Mouse (Mus musculus): ENCODE data around the gene Pde11a. TPM values are rescaled to one million over a fixed set of nuclear protein-coding genes. Genes with fewer than 3 reads are reported as not detected.

Gene Pde11a
- total RNA-seq, 2 experiments from 2014 or later, result 8.0 to 8.5 TPM

DNA sequence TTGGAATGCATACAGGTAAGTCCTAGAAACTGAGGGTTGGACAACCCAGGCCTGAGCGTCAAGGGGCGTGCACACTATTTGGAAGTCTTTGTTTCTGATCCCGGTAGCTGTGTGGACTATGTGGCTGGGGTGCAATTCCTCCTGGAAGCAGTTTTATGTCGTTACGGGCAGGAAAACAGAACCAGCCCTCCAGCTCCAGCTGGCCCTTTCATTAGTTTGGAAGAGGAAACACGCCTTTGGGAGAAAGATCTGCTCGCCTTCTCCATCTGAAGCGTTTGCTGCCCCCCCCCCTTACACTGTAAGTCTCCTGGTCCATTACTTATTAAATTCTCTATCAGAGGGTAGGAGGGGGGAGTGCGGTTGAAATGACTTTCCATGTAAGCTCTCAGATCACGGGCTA is 279.0 kb downstream of the Pde11a start:
- DNase-seq (ENCODE audit: low spot score in 2 of 2), result no peak

DNA sequence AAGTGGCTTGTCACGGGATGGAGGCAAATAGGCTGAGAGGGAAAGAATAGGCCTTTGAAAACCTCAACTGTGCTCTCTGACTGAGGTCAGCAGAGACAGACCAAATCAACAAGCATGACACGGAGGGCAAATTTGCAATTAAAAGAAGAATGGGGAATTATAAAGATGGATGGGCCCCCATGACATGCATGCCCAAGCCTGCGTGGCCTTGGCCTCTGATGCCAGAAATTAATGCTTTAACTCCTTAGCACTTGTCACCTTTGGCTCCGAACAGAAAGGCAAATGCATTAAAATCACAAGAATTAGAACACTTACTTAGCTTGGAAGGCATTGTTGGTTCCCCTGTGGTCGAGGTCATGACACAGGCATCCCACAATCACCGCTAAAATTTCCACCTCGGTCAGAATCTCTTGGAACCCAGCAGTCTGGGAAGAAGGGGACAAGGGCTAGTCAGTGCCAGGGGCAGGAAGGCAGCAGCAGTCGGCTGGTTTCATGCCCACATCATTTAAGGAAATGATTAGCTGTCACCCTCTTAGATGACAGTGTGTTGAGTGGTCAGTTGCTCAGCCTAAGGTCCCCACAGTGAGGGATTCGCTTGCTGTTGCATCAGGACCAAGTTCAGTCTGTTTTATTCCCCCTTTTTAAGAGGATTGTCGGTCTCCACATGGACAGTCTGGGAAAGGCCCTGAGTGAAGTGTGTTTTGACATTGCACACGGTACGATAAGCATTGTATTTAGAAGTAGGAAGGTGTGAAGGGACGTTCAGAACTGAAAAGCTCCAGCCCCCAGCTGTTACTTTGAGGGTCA is 279.7 kb downstream of the Pde11a start:
- no peak for DNase-seq (ENCODE audit: low spot score in 2 of 2)

DNA sequence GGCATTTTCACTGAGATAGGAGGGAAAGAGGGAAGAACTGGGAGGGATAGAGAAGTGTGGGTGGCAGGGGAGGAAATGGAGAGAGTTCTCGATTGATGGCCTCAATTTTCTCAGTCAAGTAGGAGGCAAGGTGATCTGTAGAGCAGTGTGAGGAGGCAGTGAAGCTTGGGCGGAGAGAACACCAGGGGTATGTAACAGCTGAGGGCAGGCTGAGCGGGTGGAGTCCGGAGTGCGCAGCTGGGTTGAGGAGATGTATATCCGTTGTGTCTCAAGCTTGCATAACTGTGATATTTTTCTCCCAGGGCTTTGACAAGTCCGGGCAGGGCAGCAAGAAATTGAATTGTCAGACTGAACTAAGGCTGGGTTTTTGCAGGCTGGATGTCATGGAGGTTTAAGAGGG is 281.0 kb downstream of the Pde11a start:
- no peak for DNase-seq (ENCODE audit: low spot score in 2 of 2)

DNA sequence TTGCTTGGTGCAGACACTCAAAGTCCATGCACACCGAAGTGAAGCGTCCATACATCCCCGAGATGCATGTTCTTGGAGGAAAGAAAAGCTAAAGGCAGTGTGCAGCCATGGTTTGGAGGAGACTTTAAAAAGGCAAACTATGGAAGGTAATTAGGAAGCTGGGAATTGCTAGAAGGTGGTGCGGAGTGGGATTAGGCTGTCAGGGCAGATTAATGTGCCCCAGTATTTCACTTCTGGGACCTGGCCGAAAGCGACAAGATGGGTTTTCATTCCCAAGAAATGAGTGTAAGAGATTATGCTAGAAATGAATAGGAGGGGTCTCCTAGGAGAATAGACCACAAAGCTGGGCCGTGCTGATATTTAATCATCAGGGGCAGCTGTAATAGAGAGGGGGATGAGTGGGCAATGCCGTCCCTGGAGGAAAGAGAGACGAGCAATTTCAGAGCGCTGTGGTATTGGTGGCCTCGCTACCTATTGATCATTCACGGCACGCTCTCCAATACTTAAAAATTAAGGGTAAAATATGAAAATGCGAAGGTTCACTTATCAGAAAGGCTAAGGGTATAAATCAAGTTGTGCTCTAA is 284.7 kb downstream of the Pde11a start:
- no peak for DNase-seq (ENCODE audit: low spot score in 2 of 2)

DNA sequence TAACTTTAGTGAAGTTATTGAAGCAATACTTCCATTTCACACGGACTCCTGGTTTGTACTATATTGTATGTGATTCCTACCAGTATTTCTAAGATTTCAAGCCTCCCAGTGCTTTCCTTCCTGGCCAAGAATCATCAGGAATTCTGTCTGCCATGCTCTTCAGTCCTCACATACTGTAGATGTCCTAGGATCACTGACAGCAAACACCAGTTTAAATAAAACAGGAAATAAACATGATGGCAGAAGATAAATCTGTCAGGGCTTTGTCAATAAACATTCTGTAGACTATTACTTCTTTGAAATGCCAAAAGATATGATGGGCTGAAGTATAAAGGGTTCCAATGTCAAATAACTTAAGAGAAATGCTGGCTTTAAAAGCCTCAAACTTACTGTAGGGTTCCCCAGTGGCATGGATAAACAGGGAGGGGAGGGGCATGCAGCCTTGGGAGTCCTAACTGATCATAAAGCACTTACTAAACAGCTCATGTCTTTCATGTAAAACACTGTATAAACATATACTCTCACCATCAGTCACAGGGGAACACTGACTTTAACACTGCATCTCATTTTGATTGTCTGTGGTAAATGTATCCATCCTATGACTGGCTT is 285.6 kb downstream of the Pde11a start:
- DNase-seq (ENCODE audit: low spot score in 2 of 2), result no peak

DNA sequence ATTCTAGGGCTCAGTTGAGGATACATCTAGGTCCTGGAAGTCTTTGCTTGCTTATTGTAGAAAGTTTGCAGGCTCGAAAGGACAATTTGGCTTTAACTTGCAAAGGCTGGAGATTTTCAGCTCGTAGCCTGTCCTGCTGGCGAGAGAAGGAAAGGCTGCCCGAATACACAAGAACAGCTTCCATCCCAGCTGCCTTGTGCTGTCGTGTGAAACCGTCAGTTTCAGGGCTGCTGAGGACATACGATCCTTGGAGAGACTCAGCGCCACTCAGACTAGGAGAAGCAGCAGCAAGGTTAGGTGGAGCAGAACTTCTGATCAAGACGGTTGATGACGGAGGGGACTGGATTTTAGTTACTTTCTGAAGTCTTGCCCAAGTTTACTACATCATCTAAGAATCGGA is 287.2 kb downstream of the Pde11a start:
- DNase-seq (ENCODE audit: low spot score in 2 of 2), result no peak

DNA sequence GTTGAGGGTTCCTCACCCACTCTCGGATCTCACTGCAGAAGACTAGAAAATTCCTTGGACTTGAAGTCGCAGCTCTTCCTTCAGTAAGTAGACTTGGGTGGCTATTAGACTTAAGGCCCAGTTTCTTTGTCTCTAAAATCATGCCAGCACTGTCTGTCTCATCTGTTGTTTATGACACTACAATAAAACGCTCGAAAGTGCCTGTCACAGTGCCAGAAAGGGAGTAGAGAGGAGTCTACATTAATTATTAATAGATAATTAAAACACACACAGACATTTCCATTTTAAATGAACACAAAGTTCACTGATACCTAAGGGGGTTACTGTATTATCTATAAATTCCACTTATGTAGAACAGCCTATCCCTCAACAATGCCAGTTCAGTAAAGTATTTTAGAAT is 287.7 kb downstream of the Pde11a start:
- no peak for DNase-seq (ENCODE audit: low spot score in 2 of 2)

DNA sequence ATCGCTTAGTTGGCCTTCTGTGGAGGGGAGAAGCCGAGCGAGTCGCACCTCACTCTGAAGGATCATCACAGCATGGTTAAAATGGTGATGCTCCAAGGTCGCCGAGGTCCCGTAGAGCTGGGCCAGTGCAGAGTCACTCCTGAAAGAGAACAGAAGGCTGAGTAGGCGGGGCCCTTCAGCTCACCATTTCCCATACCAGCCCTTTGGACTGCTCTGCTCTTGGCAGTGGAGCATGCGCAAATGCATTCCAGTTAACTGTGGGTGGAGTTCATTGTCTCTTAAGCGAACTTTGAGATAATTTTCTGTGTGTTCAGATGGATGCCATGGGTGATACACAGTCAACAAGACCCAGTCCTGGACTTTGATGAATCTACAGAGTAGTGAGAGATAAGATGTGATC is 288.5 kb downstream of the Pde11a start:
- no peak for DNase-seq (ENCODE audit: low spot score in 2 of 2)

DNA sequence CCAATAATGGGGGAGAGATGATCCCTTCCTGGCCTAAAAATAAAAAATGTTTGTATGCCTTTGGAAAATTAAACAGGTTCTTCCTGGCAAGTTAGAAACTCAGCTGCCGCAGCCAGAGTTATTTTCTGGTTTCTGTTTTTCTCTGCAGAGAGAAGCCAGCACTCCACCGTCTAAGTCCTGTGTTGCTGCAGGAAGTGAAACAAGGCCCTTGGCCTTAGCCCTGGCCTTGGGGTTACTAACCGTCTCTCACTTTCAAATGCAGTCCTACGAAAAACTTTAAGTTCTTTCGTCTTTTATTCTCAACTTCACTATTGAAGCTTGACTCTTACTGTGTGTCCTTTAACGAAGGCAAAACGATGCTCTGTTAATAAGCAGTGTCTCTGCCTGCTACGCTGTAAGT is 289.0 kb downstream of the Pde11a start:
- DNase-seq (ENCODE audit: low spot score in 2 of 2), result no peak

DNA sequence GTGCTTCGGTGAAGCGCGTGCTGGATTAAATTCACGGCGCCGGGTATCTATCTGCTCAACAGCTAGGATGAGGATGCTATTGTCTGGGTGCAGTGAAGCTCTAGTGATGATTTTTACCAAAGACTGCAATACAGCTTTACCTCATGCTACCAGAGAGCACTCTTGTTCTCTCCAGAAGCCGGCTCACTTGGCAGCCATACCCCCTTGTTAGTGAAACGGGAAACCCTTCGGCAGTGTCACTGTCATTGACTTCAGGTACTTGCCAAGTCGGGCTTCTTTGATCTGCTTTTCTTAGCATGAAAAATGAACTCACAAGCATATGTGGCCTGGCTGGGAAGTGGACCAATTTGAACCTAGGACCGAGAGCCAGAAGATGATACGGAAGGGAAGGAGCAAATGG is 290.8 kb downstream of the Pde11a start:
- no peak for DNase-seq (ENCODE audit: low spot score in 2 of 2)

DNA sequence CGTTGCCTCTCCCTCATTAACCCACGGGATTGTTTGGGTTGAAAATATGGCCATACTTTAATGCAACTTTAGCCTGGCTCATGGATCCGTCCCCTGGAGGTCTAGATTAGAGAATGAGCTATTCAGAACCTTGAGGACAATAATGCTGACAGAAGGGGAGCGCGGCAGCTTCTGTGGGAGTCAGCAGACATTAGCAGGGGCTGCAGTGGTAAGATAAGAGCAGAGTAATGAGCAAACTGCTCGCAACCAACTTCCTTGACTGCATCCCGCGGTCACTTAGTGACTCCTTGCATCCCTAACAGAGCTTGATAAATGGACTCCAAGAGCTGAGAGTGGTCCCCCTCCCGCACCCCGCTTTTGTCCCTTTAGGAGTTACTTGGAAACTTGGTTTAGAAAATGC is 296.4 kb downstream of the Pde11a start:
- DNase-seq (ENCODE audit: low spot score in 2 of 2), result no peak

DNA sequence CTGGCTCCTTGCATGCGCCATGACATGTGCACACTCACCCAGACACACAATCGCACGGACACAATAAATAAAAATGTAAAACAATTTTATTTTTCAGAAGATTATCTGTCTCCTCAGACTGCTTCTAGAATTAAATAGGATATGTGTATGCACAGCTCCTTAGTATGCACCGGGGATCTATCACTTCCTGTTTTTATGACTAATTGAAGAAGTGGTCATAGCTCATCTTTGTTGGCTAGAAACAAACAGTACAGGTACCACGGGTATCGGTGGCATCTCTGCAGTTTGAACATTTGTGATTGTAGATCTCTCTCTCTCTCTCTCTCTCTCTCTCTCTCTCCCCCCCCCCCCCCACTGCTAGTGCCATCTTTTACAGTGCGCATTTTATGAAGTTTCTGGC is 298.5 kb downstream of the Pde11a start:
- no peak for DNase-seq (ENCODE audit: low spot score in 2 of 2)

DNA sequence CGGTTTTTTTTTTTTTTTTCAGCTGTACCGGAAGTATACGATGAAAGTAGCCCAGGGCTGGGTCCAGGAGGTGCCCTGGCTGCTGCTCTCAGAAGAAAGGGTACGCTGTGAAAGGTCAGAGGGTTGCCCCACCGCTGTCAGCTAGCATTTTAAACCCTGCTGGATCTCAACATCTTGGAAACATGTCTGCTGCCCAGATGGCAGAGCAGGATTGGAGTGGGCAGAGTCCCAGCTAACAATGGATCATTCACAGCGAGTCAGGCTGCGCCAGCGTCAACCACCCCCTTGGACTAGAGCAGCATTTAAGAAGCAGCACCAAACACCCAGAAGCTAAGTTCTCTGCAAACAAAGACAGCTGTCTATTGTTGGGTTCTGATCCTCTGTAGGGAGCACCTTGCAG is 308.5 kb downstream of the Pde11a start:
- DNase-seq (ENCODE audit: low spot score in 2 of 2), result peak; percentile 80 to 87

DNA sequence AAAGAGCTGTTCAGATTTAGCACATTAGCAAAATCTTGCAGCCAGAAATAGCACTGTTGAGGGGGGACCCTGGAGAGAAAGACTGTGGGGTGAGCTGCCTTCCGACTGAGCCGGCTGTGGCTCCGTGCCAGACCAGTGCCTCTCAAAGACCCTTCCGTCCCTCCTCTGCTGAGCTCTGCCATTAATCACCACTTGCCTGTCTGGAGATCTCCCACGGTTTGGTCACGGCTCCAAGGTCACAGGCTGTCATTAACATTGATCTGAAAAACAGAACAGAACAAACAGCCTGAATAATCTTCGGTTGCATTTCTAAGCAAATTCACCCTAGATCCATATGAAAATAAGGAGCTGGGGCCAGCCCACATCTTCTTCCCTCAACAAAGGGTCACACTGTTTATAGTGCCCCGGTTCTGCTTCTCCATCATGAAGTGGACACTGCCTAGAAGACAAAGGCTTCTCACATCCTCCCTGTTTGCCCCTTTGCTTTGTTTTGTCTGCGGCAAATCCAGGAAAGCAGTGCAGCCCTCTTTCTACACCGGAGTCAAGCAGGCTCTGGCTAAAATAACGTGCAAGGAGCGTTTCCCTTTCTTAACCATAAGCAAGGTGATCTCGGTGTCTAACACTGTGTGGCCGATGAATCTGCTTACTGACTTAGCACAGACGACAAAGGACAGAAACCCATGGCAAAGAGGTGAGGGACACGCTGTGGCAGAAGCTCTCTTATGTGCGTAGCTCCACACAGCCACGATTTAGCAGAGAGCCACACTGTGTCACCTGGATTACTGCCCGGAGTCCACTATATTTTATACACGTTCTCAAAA is 309.3 kb downstream of the Pde11a start:
- DNase-seq (ENCODE audit: low spot score in 2 of 2), result peak; percentile 26 to 52

DNA sequence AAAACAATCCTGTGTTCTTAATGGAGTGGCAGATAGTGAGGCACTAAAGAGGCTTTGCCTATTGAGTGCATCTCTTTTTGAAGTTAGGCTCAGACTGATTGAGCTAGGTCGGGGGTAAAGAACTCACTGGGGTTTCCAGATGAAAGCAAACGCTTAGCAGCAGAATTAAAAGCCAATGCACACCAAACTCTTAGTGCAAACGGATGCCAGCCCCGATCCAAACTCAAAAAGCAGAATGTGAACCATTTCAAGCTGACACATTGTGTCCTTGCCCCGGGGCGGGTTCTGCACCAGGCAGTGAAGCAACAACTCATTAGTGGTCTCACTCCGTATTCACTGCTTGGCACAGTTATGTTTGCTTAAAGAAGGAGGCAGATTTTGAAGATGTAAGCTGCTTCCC is 321.7 kb downstream of the Pde11a start:
- peak in 1 of 2 experiments; percentile 11 for DNase-seq (ENCODE audit: low spot score in 2 of 2)

DNA sequence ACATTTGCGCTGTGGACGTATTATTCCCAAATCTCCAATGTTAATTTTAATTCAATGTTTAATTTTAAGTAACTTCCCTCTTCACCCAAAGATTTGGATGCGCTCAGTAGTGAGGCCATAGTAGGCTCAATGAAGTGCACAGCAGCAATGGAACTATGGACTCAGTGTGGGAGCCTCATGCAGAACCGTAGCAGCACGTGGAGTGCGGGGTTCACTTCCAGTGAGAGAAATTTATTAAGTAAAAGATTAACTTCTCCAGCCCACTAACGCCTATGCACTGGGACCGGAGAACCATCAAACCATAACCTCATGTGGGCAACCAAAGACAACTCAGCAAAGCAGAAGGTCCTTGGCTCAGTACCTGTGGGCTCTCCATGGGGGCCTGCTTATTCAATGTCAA is 322.4 kb downstream of the Pde11a start:
- DNase-seq (ENCODE audit: low spot score in 2 of 2), result no peak

DNA sequence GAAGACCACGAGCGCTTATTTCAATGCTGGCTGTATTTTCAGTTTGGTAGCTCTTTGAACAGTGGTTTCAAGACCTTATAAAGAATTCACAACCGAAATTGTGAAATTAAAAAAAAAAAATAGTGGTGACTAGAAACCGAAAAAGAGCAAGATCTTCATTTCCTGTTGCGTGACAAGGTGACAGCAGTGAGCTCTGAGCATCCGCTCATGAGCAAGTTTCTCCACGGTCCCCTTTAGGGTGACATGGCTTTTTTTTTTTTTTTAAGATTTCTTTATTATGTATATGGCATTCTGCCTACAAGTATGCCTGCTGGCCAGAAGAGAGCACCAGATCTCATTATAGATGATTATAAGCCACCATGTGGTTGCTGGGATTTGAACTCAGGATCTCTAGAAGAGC is 323.1 kb downstream of the Pde11a start:
- no peak for DNase-seq (ENCODE audit: low spot score in 2 of 2)

DNA sequence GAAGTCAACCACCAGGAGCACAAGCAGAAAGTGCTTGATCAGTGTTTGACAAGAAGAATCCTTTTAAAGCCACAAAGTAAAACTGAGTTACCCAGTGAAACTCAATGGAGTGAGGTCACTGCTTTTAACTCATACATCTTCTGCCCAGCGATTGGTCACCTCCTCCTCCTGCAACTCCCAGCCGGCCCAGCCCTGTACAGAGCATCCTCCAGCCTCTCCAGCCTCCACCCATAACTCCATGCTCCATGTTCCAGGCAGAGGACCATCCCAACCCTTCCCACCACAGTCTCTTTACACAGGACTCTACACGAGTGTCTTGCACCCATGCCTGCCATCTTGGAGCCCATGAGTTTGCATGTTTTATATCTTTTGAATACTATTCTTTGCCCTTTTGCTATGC is 323.9 kb downstream of the Pde11a start:
- DNase-seq (ENCODE audit: low spot score in 2 of 2), result no peak

DNA sequence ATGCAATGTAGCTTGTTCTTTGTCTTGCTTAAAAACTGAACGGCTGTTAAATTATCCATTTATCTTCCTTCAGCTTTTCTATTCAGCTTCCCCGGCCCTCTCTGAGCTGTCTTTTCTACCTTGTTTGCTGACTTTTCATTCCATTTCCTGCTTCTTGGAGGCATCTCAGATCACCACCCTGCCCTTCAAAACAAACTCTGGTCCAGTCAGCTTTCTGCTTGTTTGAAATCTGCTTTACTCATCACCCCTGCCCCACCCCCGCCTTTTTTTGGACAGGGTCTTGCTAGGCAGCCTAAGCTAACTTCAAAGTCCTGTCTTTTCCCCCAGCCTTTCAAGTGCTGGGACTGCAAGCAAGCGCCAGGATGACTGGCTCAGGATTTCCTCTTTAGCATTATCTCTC is 332.4 kb downstream of the Pde11a start:
- DNase-seq (ENCODE audit: low spot score in 2 of 2), result no peak

DNA sequence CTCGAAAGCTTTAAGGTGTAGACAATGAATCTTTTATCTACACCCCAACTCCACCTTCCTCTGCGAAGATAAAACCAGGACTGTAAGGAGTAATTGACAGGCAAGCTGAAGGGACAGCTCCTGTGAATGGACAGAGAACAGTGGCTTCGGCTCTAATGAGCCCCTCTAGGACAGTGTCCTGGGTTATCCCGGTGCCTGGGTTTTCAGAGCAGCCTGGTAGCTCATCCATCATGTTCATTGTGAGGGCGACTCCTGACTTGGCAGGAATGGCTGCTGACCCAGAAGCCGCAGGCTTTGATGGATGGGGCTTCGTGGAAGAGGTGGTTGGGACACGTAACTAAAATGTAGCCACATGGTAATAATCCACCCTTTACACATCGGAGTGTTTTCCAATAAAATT is 335.7 kb downstream of the Pde11a start:
- no peak for DNase-seq (ENCODE audit: low spot score in 2 of 2)

DNA sequence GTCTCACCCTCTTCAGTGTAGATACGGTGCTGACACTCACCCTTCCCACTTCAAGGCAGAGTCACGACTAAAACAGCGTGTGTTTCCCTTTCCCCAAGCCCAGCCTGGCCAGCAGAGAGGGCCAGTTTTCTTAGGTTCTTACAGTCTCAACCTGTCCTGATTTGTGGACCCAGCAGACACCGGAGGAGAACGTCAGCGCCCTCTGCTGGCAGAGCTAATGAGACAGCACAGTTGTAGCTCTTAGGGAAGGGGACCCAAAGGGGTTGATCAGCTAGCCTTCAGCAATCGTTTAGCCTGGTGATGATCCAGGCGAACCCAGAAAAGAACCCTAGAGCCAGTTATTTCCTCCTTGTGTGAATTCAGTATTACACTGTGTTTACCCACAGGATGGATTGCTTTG is 337.2 kb downstream of the Pde11a start:
- peak; percentile 50 to 53 for DNase-seq (ENCODE audit: low spot score in 2 of 2)

DNA sequence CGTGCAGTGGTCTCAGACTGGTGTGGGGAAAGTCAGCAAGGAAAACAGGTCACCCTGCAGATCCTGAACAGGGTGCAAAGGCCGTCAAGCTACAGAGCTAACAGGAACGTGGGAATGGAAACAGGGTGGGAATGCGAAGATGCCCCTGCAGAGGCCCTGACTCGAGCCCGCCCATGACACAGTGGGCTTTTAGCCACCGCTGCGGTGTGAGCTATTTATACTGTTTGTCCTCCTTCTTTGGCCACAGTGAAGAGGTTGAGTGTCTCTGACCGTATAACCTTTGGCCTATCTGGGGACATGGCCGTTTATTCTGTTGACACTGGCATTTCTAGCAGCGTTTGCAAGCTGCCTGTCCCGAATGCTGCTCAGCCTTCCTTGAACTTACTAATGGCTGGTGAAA is 338.9 kb downstream of the Pde11a start:
- no peak for DNase-seq (ENCODE audit: low spot score in 2 of 2)
